8 mouse cellular contexts compared by ENCODE assay signal in genomic region chr4:150853680-150854461, GRCm38 (mm10). TPM values are rescaled to one million over a fixed set of nuclear protein-coding genes. Genes with fewer than 3 reads are reported as not detected.
DNase-seq lines count a peak whose midpoint lies in the region; ATAC-seq lines count a peak whose summit lies in the region.

TSS of gene Errfi1 (plus strand) at chr4:150853919.

- DNase-seq in layer of hippocampus, adult 8-10 months (ENCODE audit: low spot score in 2 of 2), result no peak
- DNase-seq in layer of hippocampus, adult 9-10 months (ENCODE audit: low spot score), result no peak
- DNase-seq in cerebellum, postnatal 14 days, result peak; percentile 31 to 55
- no peak for DNase-seq in heart, embryonic 10.5 days (ENCODE audit: low spot score)
- peak; percentile 96 for DNase-seq in kidney, adult 9 months
- DNase-seq in urinary bladder, postnatal 25 days (ENCODE audit: low spot score), result no peak

- H3K27ac ChIP-seq in heart, embryonic 10.5 days, result peak within 1 kb of the TSS; percentile 94
- H3K27ac ChIP-seq in liver, embryonic 12.5 days, result peak within 1 kb of the TSS; percentile 72
- peak within 1 kb of the TSS; percentile 97; the same call in 1 of the 2 replicates for H3K27ac ChIP-seq in neural tube, embryonic 12.5 days

- peak within 1 kb of the TSS; percentile 81 for H3K4me3 ChIP-seq in heart, embryonic 10.5 days
- H3K4me3 ChIP-seq in liver, embryonic 12.5 days, result peak within 1 kb of the TSS; percentile 70
- H3K4me3 ChIP-seq in neural tube, embryonic 12.5 days, result peak within 1 kb of the TSS; percentile 88

- no peaks in the 10 kb centered on the region for H3K36me3 ChIP-seq in heart, embryonic 10.5 days
- no peaks in the 10 kb centered on the region for H3K36me3 ChIP-seq in liver, embryonic 12.5 days
- H3K36me3 ChIP-seq in neural tube, embryonic 12.5 days, result no peaks in the 10 kb centered on the region

- 44% methylated on average over 13 of the region's 13 CpGs for WGBS in heart, embryonic 10.5 days
- 48% methylated on average over 13 of the region's 13 CpGs for WGBS in liver, embryonic 12.5 days (ENCODE audit: insufficient replicate concordance)
- WGBS in neural tube, embryonic 12.5 days, result 40% methylated on average over 13 of the region's 13 CpGs

- ATAC-seq in liver, embryonic 12.5 days, result peak; percentile 68
- ATAC-seq in neural tube, embryonic 12.5 days (ENCODE audit: low FRiP score, low read depth), result peak; percentile 21; the same call in 1 of the 2 replicates

- no peaks in the 10 kb centered on the region for H3K9me3 ChIP-seq in heart, embryonic 10.5 days
- H3K9me3 ChIP-seq in liver, embryonic 12.5 days (replicated peaks), result no peaks in the 10 kb centered on the region
- no peaks in the 10 kb centered on the region for H3K9me3 ChIP-seq in neural tube, embryonic 12.5 days

- no peaks in the 10 kb centered on the region for H3K27me3 ChIP-seq in heart, embryonic 10.5 days (ENCODE audit: insufficient read depth, poor library complexity, severe bottlenecking)
- peaks cover 30% of the 10 kb centered on the region for H3K27me3 ChIP-seq in liver, embryonic 12.5 days (replicated peaks)
- H3K27me3 ChIP-seq in neural tube, embryonic 12.5 days (replicated peaks), result no peaks in the 10 kb centered on the region

- H3K4me1 ChIP-seq in heart, embryonic 10.5 days, result peaks cover 10% of the 10 kb centered on the region
- peaks cover 42% of the 10 kb centered on the region for H3K4me1 ChIP-seq in liver, embryonic 12.5 days
- peaks cover 24% of the 10 kb centered on the region for H3K4me1 ChIP-seq in neural tube, embryonic 12.5 days

- no peak within 1 kb of the TSS; the same call in 1 of the 2 replicates for H3K9ac ChIP-seq in liver, embryonic 12.5 days
- 0 out of 2 replicates have a peak within 1 kb of the TSS, but pooled peaks have one; percentile 30 for H3K9ac ChIP-seq in neural tube, embryonic 12.5 days

- peak within 1 kb of the TSS; percentile 97 for H3K4me2 ChIP-seq in liver, embryonic 12.5 days
- H3K4me2 ChIP-seq in neural tube, embryonic 12.5 days (replicated peaks), result peak within 1 kb of the TSS; percentile 63

RNA-seq across cellular contexts. Expression of gene Errfi1, which starts in this region (rescaled TPM):
- 10 to 100 TPM; 37.7 to 48.8 (median 40.4) TPM for total RNA-seq in layer of hippocampus, adult 8-10 months (2022)
- polyA plus RNA-seq in heart, embryonic 10.5 days (2016; fragmentation: Nextera tagmentation; extraction: Ambion mirVana), result 15.3 and 25.7 TPM in 2 replicates
- 14.7 and 14.9 TPM in 2 replicates for polyA plus RNA-seq in liver, embryonic 12.5 days (2016; fragmentation: Nextera tagmentation; extraction: Ambion mirVana)
- polyA plus RNA-seq in neural tube, embryonic 12.5 days (2016; fragmentation: Nextera tagmentation; extraction: Ambion mirVana), result 56.1 and 60.3 TPM in 2 replicates

Comparison
In these comparisons a context has a peak if more than half of its experiments do, and no peak if none do; other contexts are left out.
1. DNase-seq: peak in cerebellum, postnatal 14 days (2 of 2) and kidney, adult 9 months (single experiment); none in layer of hippocampus, adult 8-10 months (0 of 2), layer of hippocampus, adult 9-10 months (single experiment), heart, embryonic 10.5 days (single experiment) and urinary bladder, postnatal 25 days (single experiment).
2. Peak in every context shown above with its lines, with median percentiles within 50 percentile points of each other: H3K27ac ChIP-seq and H3K4me3 ChIP-seq.